Mouse (Mus musculus) embryonic stem cell, embryonic (primary cell): ENCODE measurements around the gene Ednra.

Experiments used
- CTCF ChIA-PET, 4 experiments: fragments of 300-600 bp in 2 of 4; fragments of 350-600 bp in 2 of 4; sonication (Branson Sonifier 250); formaldehyde crosslinking; loops; one replicate each; lab custom pipeline; 2022; ENCODE audit warnings: inconsistent platforms in 2 of 4; lab: Charles Lee
- POLR2A ChIA-PET, 4 experiments: fragments of 300-600 bp in 2 of 4; fragments of 350-600 bp in 2 of 4; sonication (Branson Sonifier 250); formaldehyde crosslinking; loops; one replicate each; lab custom pipeline; 2022; ENCODE audit warnings: antibody characterized with exemption in 4 of 4, inconsistent platforms in 1 of 4; lab: Charles Lee

Gene Ednra

DNA sequence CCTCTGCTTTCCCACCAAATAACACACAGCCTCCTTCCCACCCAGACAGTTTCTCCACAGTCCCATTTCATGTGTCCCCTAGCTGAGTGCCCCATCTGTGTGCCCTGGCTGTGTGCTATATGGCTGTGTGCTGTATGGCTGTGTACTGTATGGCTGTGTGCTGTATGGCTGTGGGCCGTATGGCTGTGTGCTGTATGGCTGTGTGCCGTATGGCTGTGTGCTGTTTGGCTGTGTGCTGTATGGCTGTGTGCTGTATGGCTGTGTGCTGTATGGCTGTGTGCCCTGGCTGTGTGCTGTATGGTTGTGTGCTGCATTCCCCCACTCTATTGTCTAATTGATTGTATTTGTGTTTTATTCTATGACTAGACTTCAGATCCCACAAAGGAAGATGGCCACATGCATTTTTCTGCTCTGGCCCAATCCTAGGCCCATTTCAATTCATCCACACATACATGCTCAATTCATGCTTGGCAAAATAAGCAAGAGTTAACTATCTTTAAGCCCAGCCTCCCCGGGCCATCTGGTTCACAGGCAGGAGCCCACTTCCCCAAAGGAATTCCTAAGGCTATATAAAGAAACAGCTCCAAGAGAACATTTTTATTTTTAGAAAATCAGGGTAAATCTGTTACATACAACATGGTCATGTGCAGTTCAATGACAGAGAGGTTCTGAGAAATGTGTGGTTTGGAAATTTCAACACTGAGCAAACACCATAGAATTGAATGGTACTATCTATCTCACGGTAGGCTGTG, 53.5 kb downstream of the Ednra start:
- ChIA-PET POLR2A (no interaction called here), CTCF (no interaction called here)

- POLR2A ChIA-PET: no interaction called here
- CTCF ChIA-PET: no interaction called here
Observed at GRCm38 (mm10) chr8:77667916-77668315, 56.3 kb downstream of the Ednra start.

DNA sequence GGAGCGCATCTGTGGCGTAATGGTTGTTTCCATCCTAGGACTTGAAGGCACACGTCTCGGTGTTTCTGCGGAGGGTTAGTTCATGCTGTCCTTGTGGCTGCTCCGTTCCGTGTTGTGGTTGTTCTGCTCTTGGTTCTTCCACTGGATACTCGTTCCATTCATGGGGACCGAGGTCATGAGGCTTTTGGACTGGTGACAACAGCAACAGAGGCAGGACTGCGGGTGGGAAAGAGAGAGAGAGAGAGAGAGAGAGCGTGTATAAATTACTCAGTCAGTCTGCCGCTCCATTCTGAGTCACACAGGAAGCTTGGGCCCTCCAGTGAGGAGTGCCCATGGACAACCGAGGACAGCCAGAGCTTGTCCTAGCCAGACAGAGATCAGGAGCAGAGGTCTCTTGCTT, 59.4 kb downstream of the Ednra start:
- ChIA-PET POLR2A (interaction anchor here in 1 of 4 experiments (1.5 kb wide), 1 partner anchor 10 kb away, joined by 4 read pairs; no protein-coding TSS in a partner anchor), CTCF (no interaction called here)

DNA sequence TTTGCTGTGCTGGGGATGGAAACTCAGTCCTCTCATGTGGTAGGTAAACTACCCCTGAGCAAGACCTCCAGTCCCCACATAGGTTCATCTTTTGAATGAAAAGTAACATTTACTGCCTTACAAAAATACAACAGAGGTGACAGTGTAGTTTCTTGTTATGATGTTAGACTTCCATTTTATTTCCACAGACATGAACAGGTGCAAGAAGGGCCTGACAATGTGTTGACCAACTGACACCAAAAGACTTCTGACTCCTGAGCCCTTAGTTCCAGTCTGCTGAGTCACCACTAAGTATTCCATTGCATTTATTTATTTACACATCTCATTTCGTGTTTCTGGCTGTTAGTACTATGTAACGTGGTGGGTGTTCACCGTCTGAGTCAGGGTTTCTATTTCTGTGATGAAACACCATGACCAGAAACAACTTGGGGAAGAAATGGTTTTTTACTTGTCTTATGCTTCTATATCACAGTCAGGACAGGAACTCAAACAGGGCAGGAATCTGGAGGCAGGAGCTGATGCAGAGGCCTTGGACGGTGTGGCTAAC, 64.7 kb downstream of the Ednra start:
- POLR2A ChIA-PET: no interaction called here
- CTCF ChIA-PET: no interaction called here

DNA sequence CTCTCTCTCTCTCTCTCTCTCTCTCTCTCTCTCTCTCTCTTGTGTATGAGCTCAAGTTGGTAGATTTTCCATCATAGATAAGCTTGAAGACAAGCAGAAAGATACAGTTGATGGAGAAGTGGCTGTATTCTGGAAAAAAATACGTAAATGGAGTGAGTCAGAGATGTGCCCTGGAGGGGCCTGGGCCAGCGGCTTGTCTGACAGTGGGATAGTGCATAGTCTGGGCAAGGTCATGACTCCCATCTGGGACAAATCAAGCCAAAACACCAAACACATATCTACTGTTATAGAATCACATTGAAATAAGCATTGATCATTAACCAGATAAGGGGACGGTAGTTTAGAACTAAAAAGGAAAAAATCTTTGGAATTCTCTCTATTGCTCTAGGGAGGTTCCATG, 65.9 kb downstream of the Ednra start:
- POLR2A ChIA-PET: no interaction called here
- CTCF ChIA-PET: interaction anchor here in 1 of 4 experiments (0.7 kb wide), 1 partner anchor 216 kb away, joined by 3 read pairs; no protein-coding TSS in a partner anchor

- ChIA-PET POLR2A (no interaction called here), CTCF (interaction anchor here in 1 of 4 experiments (0.7 kb wide), 1 partner anchor 123 kb away, joined by 5 read pairs; no protein-coding TSS in a partner anchor)
Observed at GRCm38 (mm10) chr8:77650646-77651190, 73.5 kb downstream of the Ednra start.

DNA sequence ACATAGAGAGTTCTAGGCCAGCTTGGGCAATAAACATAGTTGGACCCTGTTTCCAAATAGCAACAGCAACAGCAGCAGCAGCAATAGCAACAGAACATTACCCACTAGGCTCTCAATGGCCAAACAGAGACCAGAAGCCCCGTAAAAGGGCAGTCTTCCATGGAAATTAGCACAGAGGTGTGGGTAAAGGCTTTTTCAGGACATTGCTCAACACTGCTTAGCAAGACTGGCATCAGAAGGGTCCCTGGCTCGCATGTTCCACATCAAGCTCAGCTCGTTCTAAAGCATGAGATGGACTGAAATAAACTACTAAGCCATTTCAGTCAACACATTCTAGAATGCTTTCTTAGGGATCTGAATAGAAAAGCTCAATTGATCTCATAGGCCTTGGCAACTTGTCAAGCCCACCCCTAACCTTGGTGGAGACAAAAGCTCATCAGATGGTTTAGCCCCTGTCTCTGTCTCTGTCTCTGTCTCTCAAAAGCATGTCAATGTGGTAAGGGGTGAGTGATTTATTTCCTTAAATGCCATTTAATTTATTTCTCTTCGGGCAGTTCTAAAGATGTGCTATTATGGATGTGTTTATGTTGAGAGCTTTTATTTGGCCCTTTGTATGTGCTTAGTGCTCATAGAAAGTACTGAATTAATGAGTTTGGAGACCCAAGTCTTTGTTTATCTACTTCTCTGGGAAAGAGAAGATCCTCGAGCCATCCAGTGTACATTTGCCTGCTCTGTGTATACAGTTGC, 84.0 kb downstream of the Ednra start:
- ChIA-PET CTCF (no interaction called here), POLR2A (no interaction called here)

DNA sequence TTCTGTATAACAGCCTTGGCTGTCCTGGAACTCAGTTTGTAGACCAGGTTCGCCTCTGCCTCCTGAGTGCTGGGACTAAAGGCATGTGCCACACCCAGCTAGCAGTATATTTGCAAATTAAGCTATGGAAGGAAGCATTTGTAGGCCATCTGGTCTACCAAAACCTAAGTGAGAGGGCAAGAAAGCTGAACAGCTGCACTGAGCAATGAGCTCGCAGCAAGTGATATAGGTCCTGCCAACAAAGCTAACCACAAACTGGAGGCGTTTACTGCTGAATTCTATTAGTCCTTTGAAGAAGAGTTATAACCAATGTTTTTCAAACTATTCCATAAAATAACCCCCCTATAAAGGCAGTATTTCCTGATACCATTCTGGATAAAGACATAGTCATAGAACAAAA, 86.7 kb downstream of the Ednra start:
- ChIA-PET POLR2A (interaction anchor here in 1 of 4 experiments (0.5 kb wide), 1 partner anchor 155 kb away, joined by 3 read pairs; no protein-coding TSS in a partner anchor), CTCF (interaction anchor here in 2 of 4 experiments (0.6 kb wide), 2 partner anchors 286 to 548 kb away, joined by 3 to 4 read pairs; no protein-coding TSS in a partner anchor)

- ChIA-PET POLR2A (no interaction called here), CTCF (no interaction called here)
Observed at GRCm38 (mm10) chr8:77634035-77634434, 90.2 kb downstream of the Ednra start.

DNA sequence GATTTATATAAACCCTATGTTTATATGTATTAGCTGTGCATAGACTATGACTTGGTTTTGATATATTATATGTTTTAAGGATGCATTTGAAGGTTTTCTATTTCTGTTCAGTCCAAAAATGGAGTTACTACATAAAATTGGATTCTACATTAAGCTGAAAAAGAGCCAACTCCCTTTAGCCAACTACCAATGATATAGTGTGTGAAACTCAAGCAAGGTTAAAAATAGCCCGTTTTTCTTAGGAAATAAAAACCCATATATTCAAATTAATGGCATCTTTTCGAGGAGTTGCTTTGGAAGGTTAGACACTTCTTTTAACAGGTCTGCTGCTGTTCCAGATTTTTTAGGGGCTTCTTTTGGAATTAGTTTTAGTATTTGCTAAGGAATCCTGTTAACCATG, 91.1 kb downstream of the Ednra start:
- ChIA-PET POLR2A (no interaction called here), CTCF (no interaction called here)

- CTCF ChIA-PET: interaction anchor here in 3 of 4 experiments (0.6 to 0.8 kb wide), 4 partner anchors 55 to 662 kb away, joined by 3 to 6 read pairs (median 4); no protein-coding TSS in a partner anchor
- POLR2A ChIA-PET: interaction anchor here in 1 of 4 experiments (0.7 kb wide), 1 partner anchor 8 kb away, joined by 4 read pairs; no protein-coding TSS in a partner anchor
Observed at GRCm38 (mm10) chr8:77630691-77631090, 93.6 kb downstream of the Ednra start.

GRCm38 (mm10) chr8:77629858-77630537, 94.3 kb downstream of the Ednra start:
- POLR2A ChIA-PET: interaction anchor here in 1 of 4 experiments (0.7 kb wide), 1 partner anchor 9 kb away, joined by 4 read pairs; no protein-coding TSS in a partner anchor
- CTCF ChIA-PET: interaction anchor here in 3 of 4 experiments (0.6 to 0.8 kb wide), 3 partner anchors 55 to 375 kb away, joined by 3 to 4 read pairs (median 4); no protein-coding TSS in a partner anchor

GRCm38 (mm10) chr8:77623677-77624209, 100.5 kb downstream of the Ednra start:
- CTCF ChIA-PET: no interaction called here
- POLR2A ChIA-PET: interaction anchor here in 1 of 4 experiments (0.8 kb wide), 1 partner anchor 92 kb away, joined by 4 read pairs; no protein-coding TSS in a partner anchor

DNA sequence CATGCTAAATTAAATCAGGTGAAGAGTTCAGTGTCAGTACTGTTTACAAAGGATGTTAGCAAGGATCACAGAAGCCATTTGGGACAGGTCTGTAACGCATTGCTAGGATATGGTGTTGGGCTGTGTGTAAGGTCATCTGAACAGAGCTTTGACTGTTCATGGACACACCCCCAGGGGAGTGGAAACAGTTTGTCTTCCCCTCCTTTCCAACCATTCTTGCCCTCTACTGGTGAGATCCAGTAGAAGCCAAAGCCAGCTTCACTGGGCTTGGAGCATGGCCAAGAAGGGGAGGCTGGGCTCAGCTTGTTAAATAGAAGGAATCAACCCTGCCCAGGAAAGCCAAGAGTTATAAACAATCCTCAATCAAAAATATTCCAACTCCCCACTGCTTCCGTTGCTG, 106.3 kb downstream of the Ednra start:
- ChIA-PET CTCF (interaction anchor here (0.5 to 2.0 kb wide), 6 partner anchors 43 to 447 kb away, joined by 3 to 8 read pairs (median 4); no protein-coding TSS in a partner anchor), POLR2A (no interaction called here)
